Mouse (Mus musculus) kidney, adult 2 months (tissue): ENCODE measurements around the gene Ptprg.

Experiments
- CTCF ChIP-seq: fragments of 200-500 bp; conservative IDR thresholded peaks from 2 replicates; pipeline ENCODE4 v1.5.1; 2011; ENCODE audit warnings: low read depth, mild to moderate bottlenecking, control low read depth, low read length, moderate library complexity, mixed read lengths; ENCODE audit not compliant: insufficient read depth, insufficient read length
- POLR2A ChIP-seq: fragments of 200-500 bp; IDR thresholded peaks from one replicate; pipeline ENCODE4 v1.6.1; 2011; ENCODE audit warnings: low read depth, low read length, control low read depth

GRCm38 (mm10) chr14:11824915-11825314 lies 271.6 kb downstream of the Ptprg start:
- TF ChIP-seq POLR2A: no peak
- no peak for TF ChIP-seq CTCF
